Mouse (Mus musculus): ENCODE measurements around the gene Cth. TPM values are rescaled to one million over a fixed set of nuclear protein-coding genes. Genes with fewer than 3 reads are reported as not detected.
"Not testable (repeated sequence)": the region's sequence is repeated elsewhere in the genome, so short reads cannot be mapped to it uniquely, and the experiment has no call there.

Gene Cth
- polyA plus RNA-seq, 1 experiment = 3.9 TPM

DNA sequence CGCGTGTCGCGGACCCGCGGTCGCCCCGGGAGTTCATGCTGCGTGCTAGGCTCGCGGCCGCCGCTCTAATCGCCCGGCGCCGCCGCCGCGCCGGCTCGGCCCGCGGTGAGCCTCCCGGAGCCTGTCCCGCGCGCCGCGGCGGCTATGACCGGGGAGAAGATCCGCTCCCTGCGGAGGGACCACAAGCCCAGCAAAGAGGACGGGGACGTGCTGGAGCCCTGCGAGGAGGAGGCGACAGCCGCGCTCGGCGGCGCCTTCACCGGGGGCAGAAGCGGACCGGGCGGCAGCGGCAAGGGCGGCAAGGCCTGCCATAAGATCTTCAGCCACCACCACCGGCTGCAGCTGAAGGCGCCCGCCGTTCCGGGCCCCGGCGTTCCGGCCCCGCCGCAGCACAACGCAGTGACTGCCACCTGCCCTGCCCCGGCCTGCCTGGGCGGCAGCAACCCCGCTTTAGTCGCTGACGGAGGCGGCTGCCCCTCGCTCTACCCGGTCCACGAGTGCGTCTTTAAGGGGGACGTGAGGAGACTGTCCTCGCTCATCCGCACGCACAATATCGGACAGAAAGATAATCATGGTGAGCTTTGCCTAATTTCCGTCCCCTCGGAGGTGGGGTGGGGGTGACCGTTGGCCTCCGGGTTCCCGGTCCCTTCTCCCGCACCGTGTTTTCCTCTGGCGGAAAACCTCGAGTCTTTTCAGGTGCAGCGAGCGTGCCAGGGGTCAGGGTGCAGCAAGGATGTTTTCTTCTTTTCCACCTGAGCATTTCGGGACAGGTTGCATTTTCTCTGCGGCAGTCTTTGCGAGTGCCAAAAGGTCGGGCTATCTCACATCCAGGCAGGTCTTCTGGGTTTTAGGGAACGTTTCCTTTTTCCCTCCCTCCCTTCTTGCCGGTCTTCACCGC, 22.8 kb upstream of the Cth start:
- WGBS = under 1% methylated on average over 83 of the region's 93 CpGs
- H3K4me1 ChIP-seq (ENCODE audit: control insufficient read depth, insufficient read depth, low read length) = 0 out of 2 replicates have a peak, but pooled peaks cover 3% of the 10 kb centered on the region
- no peak for DNase-seq
- TF ChIP-seq CTCF (IDR thresholded peaks at IDR 0.05; ENCODE audit: borderline replicate concordance, insufficient read depth, low read depth, low read length) = no peak
- no peak for TF ChIP-seq POLR2A (IDR thresholded peaks at IDR 0.05; ENCODE audit: borderline replicate concordance, insufficient read depth, low read length)
- peak overlapping the region; percentile 69 for H3K4me3 ChIP-seq (replicated peaks; ENCODE audit: insufficient read depth, low read depth, low read length)
- H3K27me3 ChIP-seq (ENCODE audit: control insufficient read depth, insufficient read depth, low read length) = no peaks in the 10 kb centered on the region
- peak overlapping the region; percentile 95 for H3K27ac ChIP-seq (ENCODE audit: insufficient read depth, low read length)

DNA sequence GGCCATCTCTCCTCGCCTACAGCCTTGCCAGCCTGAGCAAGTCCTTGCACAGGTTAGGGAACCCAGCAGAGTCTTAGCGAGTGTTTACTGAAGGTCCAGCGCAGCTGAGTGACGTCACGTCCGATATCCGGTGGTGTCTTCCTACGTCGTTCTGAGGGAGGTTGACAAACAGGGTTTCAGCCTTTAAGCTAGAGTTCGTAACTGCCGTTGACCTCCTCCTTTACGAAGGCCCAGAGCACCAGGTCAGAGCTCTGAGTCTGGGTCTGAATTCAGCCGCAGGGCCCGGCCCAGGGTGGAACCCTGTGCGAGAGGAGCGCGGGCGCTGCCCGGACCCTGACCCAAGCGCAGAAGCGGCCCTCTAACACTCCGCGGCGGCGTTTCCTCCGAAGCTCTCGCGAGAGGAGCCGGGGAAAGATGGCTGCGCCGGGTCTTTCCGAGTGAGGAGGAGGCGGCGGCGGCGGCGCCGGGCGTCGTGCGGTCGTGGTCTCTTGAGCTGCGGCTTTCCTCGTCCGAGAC, 22.0 kb upstream of the Cth start, which contains the start of gene Ankrd13c:
Ankrd13c (plus strand) TSS at position 397 of the 516 bp plus-strand sequence.
- peak; percentile 87 for TF ChIP-seq POLR2A (IDR thresholded peaks at IDR 0.05; ENCODE audit: borderline replicate concordance, insufficient read depth, low read length)
- no peak for TF ChIP-seq CTCF (IDR thresholded peaks at IDR 0.05; ENCODE audit: borderline replicate concordance, insufficient read depth, low read depth, low read length)
- Histone ChIP-seq H3K4me1 (ENCODE audit: control insufficient read depth, insufficient read depth, low read length) (0 out of 2 replicates have a peak, but pooled peaks cover 3% of the 10 kb centered on the region), H3K27ac (ENCODE audit: insufficient read depth, low read length) (peak within 1 kb of the TSS; percentile 95), H3K4me3 (replicated peaks; ENCODE audit: insufficient read depth, low read depth, low read length) (peak within 1 kb of the TSS; percentile 69), H3K27me3 (ENCODE audit: control insufficient read depth, insufficient read depth, low read length) (no peaks in the 10 kb centered on the region)
- under 1% methylated on average over 45 of the region's 45 CpGs for WGBS
- DNase-seq = peak; percentile 94 to 95

DNA sequence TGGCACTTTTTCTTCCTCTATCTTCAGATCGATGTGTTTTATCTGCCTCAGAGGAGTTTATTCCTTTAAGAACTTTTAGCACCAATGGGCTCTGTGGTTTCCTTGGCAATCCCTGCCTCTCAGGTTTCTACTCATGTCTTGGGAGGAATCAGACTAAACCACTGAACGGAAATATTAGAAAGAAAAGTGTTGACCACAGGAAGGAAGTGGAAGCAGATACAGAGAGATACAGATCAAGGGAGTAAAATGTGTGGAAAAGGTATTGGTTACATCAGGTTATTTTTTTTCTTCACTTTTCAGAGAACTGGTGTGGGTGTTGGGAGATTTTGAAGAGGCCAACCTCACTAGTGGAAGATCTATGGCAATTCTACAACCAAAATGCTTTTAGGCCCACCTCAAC, 13.7 kb upstream of the Cth start:
- 89% methylated on average over 2 of the region's 2 CpGs for WGBS

DNA sequence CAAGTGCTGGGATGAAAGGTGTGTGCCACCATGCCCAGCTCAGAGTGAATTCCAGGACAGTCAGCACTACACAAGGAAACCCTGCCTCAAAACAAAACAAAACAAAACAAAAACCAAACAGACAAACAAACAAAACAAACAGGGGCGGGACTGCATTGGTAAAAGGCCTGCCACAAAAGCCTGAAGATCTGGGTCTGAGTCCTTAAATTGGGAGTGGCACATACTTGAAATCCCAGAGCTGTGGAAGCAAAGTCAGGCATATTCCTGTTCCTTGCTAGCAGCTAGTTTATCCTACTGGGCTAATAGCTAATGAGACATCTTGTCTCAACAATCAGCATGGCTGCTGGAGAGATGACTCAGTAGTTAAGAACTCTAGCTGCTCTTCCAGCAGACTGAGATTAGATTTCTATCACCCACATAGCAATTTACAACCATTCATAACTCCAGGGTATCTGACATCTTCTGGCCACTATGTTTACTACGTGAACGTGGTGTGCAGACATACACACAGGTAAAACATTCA, 9.5 kb upstream of the Cth start:
- Histone ChIP-seq H3K27ac (ENCODE audit: insufficient read depth, low read length) (no peak overlapping the region), H3K4me1 (ENCODE audit: control insufficient read depth, insufficient read depth, low read length) (no peaks in the 10 kb centered on the region), H3K4me3 (replicated peaks; ENCODE audit: insufficient read depth, low read depth, low read length) (no peak overlapping the region), H3K27me3 (ENCODE audit: control insufficient read depth, insufficient read depth, low read length) (no peaks in the 10 kb centered on the region)
- WGBS = 84% methylated on average over 3 of the region's 3 CpGs
- TF ChIP-seq POLR2A (IDR thresholded peaks at IDR 0.05; ENCODE audit: borderline replicate concordance, insufficient read depth, low read length) (no peak), CTCF (IDR thresholded peaks at IDR 0.05; ENCODE audit: borderline replicate concordance, insufficient read depth, low read depth, low read length) (no peak)
- no peak for DNase-seq

More for the DNA sequence above, 13.7 kb upstream of the Cth start:
- Histone ChIP-seq H3K27ac (ENCODE audit: insufficient read depth, low read length) (no peak overlapping the region), H3K4me3 (replicated peaks; ENCODE audit: insufficient read depth, low read depth, low read length) (no peak overlapping the region), H3K4me1 (ENCODE audit: control insufficient read depth, insufficient read depth, low read length) (no peaks in the 10 kb centered on the region), H3K27me3 (ENCODE audit: control insufficient read depth, insufficient read depth, low read length) (no peaks in the 10 kb centered on the region)
- DNase-seq = no peak
- TF ChIP-seq POLR2A (IDR thresholded peaks at IDR 0.05; ENCODE audit: borderline replicate concordance, insufficient read depth, low read length) (no peak), CTCF (IDR thresholded peaks at IDR 0.05; ENCODE audit: borderline replicate concordance, insufficient read depth, low read depth, low read length) (no peak)

DNA sequence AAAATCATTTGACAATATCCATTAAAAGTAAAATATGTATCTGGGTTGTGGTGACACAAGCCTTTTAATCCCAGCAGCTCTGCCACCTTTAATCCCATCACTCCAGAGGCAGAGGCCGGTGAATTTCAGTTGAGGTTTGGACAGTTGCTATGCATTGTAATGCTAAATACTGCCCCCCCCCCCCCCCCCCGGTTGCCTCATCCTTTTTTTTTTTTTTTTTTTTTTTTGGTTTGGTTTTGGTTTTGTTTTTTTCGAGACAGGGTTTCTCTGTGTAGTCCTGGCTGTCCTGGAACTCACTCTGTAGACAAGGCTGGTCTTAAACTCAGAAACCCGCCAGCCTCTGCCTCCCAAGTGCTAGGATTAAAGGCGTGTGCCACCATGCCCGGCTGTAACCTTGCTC, 8.3 kb upstream of the Cth start:
- H3K27me3 ChIP-seq (ENCODE audit: control insufficient read depth, insufficient read depth, low read length); H3K4me1 ChIP-seq (ENCODE audit: control insufficient read depth, insufficient read depth, low read length); DNase-seq; H3K4me3 ChIP-seq (replicated peaks; ENCODE audit: insufficient read depth, low read depth, low read length); H3K27ac ChIP-seq (ENCODE audit: insufficient read depth, low read length): not testable (repeated sequence)
- 65% methylated on average over 5 of the region's 6 CpGs for WGBS

DNA sequence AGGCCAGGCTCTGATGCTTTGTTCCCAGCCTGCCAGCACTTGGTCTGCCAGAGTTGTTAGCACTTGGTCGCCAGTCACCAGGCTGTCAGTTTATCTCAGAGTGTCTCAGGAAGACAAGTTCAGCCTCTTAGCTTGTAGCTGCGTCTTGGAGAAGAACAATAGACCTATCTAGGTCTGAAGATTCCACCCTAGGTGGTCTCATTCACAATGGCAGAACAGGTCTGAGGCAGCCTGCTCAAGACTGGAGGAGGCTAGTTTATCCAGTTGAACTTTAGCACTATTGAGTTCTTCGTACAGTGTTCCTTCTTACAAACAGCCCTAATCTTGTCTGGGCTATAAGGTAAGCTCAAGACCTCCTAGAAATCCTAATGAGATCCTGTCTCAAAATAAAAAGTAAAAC, 7.2 kb upstream of the Cth start:
- TF ChIP-seq CTCF (IDR thresholded peaks at IDR 0.05; ENCODE audit: borderline replicate concordance, insufficient read depth, low read depth, low read length) (no peak), POLR2A (IDR thresholded peaks at IDR 0.05; ENCODE audit: borderline replicate concordance, insufficient read depth, low read length) (no peak)
- no peak for DNase-seq
- H3K4me3 ChIP-seq (replicated peaks; ENCODE audit: insufficient read depth, low read depth, low read length) = no peak overlapping the region
- H3K4me1 ChIP-seq (ENCODE audit: control insufficient read depth, insufficient read depth, low read length) = no peaks in the 10 kb centered on the region
- H3K27me3 ChIP-seq (ENCODE audit: control insufficient read depth, insufficient read depth, low read length) = no peaks in the 10 kb centered on the region
- H3K27ac ChIP-seq (ENCODE audit: insufficient read depth, low read length) = no peak overlapping the region
- WGBS = 43% methylated on average over 3 of the region's 3 CpGs

DNA sequence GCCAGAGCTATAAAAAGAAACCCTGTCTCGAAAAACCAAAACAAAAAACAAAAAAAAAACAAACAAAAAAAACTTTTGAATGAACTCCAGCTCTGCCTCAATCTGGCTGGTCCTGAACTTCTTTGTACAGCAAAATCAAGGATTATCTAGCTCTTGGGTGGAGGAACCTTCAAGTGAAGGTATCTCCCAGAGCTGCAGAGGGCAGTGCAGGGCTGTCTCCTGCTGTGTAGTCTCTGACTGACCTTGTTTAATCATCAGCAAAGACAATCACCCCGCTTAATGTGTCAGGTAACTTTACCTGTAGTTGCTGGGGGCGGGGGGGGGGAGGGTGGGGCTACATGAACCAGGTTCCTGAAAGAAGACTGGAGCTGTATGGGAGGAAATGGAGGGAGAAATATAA, 6.7 kb upstream of the Cth start:
- no peaks in the 10 kb centered on the region for H3K4me1 ChIP-seq (ENCODE audit: control insufficient read depth, insufficient read depth, low read length)
- no peaks in the 10 kb centered on the region for H3K27me3 ChIP-seq (ENCODE audit: control insufficient read depth, insufficient read depth, low read length)
- no peak overlapping the region for H3K27ac ChIP-seq (ENCODE audit: insufficient read depth, low read length)
- TF ChIP-seq POLR2A (IDR thresholded peaks at IDR 0.05; ENCODE audit: borderline replicate concordance, insufficient read depth, low read length) (no peak), CTCF (IDR thresholded peaks at IDR 0.05; ENCODE audit: borderline replicate concordance, insufficient read depth, low read depth, low read length) (no peak)
- no peak overlapping the region for H3K4me3 ChIP-seq (replicated peaks; ENCODE audit: insufficient read depth, low read depth, low read length)
- no peak for DNase-seq
- WGBS = 49% methylated on average over 3 of the region's 3 CpGs

DNA sequence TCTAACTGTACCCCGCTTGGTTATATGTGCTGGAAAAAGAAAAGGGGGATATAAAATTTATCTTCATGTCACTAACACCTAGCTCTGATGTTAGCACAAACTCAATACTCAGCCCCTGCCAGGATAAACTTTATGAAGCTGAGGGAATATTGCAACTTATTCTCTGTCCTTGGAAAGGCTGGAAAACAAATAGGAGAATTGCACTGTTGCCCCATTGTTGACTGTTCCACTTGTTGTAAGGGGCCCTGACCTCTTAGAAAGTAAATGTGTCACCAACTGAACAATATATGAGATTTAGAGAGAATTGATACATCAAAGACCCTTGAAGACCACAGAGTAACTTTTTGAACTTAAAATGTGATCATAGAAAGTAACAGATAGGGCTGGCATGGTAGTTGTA, 4.5 kb upstream of the Cth start:
- DNase-seq = no peak
- 89% methylated on average over 1 of the region's 1 CpGs for WGBS
- no peak overlapping the region for H3K27ac ChIP-seq (ENCODE audit: insufficient read depth, low read length)
- no peak overlapping the region for H3K4me3 ChIP-seq (replicated peaks; ENCODE audit: insufficient read depth, low read depth, low read length)
- H3K27me3 ChIP-seq (ENCODE audit: control insufficient read depth, insufficient read depth, low read length) = no peaks in the 10 kb centered on the region
- no peaks in the 10 kb centered on the region for H3K4me1 ChIP-seq (ENCODE audit: control insufficient read depth, insufficient read depth, low read length)
- TF ChIP-seq CTCF (IDR thresholded peaks at IDR 0.05; ENCODE audit: borderline replicate concordance, insufficient read depth, low read depth, low read length) (no peak), POLR2A (IDR thresholded peaks at IDR 0.05; ENCODE audit: borderline replicate concordance, insufficient read depth, low read length) (no peak)
